Mouse (Mus musculus): ENCODE data around the gene Slc25a45. TPM values are rescaled to one million over a fixed set of nuclear protein-coding genes. Genes with fewer than 3 reads are reported as not detected.

Slc25a45 gene
- polyA plus RNA-seq, 1 experiment from 2014 or later, result 1.8 TPM

DNA sequence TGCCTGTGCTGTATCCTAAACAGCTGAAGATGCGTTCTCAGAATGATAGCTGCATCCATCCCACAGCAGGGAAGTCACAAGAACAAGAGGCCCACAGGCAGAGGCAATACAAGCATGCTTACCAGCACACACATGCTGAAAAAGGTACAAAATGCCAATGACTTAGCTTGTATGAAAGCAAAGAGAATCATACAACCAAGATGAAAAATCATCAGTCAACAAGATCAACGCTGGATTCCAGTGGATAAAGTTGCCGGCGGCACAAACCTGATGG lies 38.8 kb upstream of the Slc25a45 start:
- Histone ChIP-seq H3K27ac (ENCODE audit: low read length) (no peak overlapping the region), H3K4me1 (ENCODE audit: control insufficient read depth, insufficient read depth, low read length) (peaks cover 23% of the 10 kb centered on the region), H3K4me2 (replicated peaks; ENCODE audit: low read depth, low read length) (no peak overlapping the region), H3K36me3 (ENCODE audit: control insufficient read depth, insufficient read depth, low read length) (no peaks in the 10 kb centered on the region), H3K27me3 (ENCODE audit: control insufficient read depth, insufficient read depth, low read length) (no peaks in the 10 kb centered on the region), H3K4me3 (ENCODE audit: low read depth, low read length) (no peak overlapping the region), H3K9ac (replicated peaks; ENCODE audit: low read depth, low read length) (no peak overlapping the region), H3K9me3 (ENCODE audit: control insufficient read depth, low read depth, low read length) (no peaks in the 10 kb centered on the region)
- no peak for ATAC-seq (ENCODE audit: insufficient number of reproducible peaks, insufficient read depth, low FRiP score, low read depth)
- 96% methylated on average over 4 of the region's 4 CpGs for WGBS

DNA sequence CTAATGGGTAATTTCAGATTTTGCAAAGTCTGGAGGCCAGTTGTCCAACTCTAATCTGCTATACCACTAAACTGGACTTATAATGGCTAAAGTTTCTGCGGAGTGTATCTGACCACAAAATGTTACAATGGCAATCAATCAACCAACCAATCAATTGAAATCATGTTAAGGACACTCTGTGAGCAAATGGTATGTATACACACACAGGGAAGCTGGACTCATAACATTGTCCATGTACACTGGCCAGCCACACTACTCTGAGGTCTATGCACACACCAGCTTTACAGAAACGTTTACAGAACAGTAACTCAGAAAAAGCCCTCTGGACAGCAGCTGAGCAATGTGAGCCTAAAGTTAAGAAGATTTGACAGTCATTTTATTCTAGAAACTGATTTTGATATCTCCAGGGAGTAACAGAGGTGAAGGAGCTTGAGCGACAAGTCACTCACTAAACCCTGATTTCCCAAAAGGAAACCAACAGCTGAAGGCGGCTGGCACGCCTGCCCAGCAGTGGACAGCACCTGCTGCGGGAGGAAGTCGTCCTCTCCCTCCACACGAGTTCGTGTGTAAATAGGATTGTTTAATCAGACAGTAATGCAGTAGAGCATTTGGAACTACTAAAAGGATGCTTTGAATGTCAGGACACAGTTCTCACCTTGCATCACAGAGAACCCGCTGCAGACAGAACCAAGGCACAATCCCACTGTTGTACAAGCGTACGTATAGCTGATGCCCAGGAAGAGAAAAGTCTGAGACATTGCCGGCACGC lies 38.1 kb upstream of the Slc25a45 start:
- H3K36me3 ChIP-seq (ENCODE audit: control insufficient read depth, insufficient read depth, low read length), result no peaks in the 10 kb centered on the region
- no peaks in the 10 kb centered on the region for H3K9me3 ChIP-seq (ENCODE audit: control insufficient read depth, low read depth, low read length)
- H3K9ac ChIP-seq (replicated peaks; ENCODE audit: low read depth, low read length), result no peak overlapping the region
- no peak overlapping the region for H3K4me3 ChIP-seq (ENCODE audit: low read depth, low read length)
- H3K4me2 ChIP-seq (replicated peaks; ENCODE audit: low read depth, low read length), result no peak overlapping the region
- 63% methylated on average over 14 of the region's 14 CpGs for whole genome bisulfite sequencing
- peaks cover 30% of the 10 kb centered on the region for H3K4me1 ChIP-seq (ENCODE audit: control insufficient read depth, insufficient read depth, low read length)
- H3K27ac ChIP-seq (ENCODE audit: low read length), result no peak overlapping the region
- no peaks in the 10 kb centered on the region for H3K27me3 ChIP-seq (ENCODE audit: control insufficient read depth, insufficient read depth, low read length)
- ATAC-seq (ENCODE audit: insufficient number of reproducible peaks, insufficient read depth, low FRiP score, low read depth), result no peak

DNA sequence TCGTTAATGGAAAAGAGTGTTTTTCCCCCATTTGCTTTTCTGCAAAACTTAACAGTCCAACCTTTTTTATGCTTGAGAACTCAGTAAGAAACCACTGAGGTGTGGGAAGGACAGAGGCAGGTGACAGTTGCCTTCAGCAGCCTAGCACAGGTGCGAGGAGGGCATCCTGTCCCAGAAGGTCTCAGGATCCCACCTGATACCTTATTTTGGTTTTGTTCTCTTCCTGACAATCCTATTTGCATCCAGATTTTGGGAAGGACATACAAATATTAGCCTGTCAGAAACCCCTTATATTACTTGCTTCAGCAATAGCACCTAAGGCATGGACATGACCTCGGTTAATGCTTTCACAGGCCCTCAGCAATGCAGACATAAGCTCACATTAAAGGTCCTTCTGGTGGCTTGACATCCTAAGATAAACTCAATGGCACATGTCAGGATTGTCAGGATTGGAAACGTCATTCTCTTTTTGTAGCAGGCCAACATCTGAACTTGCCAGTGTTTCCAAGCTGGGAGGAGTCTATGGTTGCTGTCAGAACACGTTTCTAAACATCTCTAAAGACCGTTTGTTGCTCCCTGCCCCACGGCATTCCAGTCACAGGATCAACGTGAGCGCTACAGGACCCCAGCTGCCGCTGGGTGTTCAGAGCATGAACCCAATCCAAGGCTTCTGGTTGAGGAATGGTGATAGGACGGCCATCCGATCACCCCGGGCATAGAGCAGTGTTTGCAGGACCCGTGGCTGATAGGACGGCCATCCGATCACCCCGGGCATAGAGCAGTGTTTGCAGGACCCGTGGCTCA lies 37.3 kb upstream of the Slc25a45 start:
- H3K27ac ChIP-seq (ENCODE audit: low read length), result no peak overlapping the region
- H3K27me3 ChIP-seq (ENCODE audit: control insufficient read depth, insufficient read depth, low read length), result no peaks in the 10 kb centered on the region
- peaks cover 37% of the 10 kb centered on the region for H3K4me1 ChIP-seq (ENCODE audit: control insufficient read depth, insufficient read depth, low read length)
- H3K9me3 ChIP-seq (ENCODE audit: control insufficient read depth, low read depth, low read length), result no peaks in the 10 kb centered on the region
- no peaks in the 10 kb centered on the region for H3K36me3 ChIP-seq (ENCODE audit: control insufficient read depth, insufficient read depth, low read length)
- no peak for ATAC-seq (ENCODE audit: insufficient number of reproducible peaks, insufficient read depth, low FRiP score, low read depth)
- no peak overlapping the region for H3K4me3 ChIP-seq (ENCODE audit: low read depth, low read length)
- whole genome bisulfite sequencing, result 67% methylated on average over 18 of the region's 18 CpGs
- H3K4me2 ChIP-seq (replicated peaks; ENCODE audit: low read depth, low read length), result no peak overlapping the region
- no peak overlapping the region for H3K9ac ChIP-seq (replicated peaks; ENCODE audit: low read depth, low read length)

DNA sequence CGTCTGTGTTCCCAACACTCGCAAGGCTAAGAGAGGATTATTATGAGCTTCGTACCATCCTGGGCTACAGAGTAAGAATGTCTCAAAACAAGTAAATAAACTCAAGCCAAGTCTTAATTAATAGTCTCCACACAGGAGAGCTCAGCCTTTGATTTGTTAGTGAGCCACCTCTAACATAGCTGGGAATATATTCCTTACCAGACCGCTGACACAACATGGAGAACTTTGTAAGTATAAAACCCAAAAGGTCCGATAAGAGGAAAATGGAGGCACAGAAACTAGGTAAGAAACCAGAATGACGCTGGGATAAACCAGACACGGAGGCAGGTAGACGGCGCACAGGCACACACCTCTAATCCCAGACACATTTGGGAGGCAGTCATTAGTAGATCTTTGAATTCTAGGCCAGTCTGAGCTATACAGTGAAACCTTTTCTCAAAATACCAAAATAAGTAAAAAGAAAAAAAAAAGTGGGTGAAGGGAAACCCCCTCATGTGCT lies 36.7 kb upstream of the Slc25a45 start:
- no peaks in the 10 kb centered on the region for H3K36me3 ChIP-seq (ENCODE audit: control insufficient read depth, insufficient read depth, low read length)
- H3K27ac ChIP-seq (ENCODE audit: low read length), result no peak overlapping the region
- no peak overlapping the region for H3K4me3 ChIP-seq (ENCODE audit: low read depth, low read length)
- no peak overlapping the region for H3K9ac ChIP-seq (replicated peaks; ENCODE audit: low read depth, low read length)
- peaks cover 37% of the 10 kb centered on the region for H3K4me1 ChIP-seq (ENCODE audit: control insufficient read depth, insufficient read depth, low read length)
- no peak for ATAC-seq (ENCODE audit: insufficient number of reproducible peaks, insufficient read depth, low FRiP score, low read depth)
- WGBS, result 87% methylated on average over 9 of the region's 9 CpGs
- H3K4me2 ChIP-seq (replicated peaks; ENCODE audit: low read depth, low read length), result peak overlapping the region; percentile 72; the same call in 1 of the 2 replicates
- H3K27me3 ChIP-seq (ENCODE audit: control insufficient read depth, insufficient read depth, low read length), result no peaks in the 10 kb centered on the region
- no peaks in the 10 kb centered on the region for H3K9me3 ChIP-seq (ENCODE audit: control insufficient read depth, low read depth, low read length)

DNA sequence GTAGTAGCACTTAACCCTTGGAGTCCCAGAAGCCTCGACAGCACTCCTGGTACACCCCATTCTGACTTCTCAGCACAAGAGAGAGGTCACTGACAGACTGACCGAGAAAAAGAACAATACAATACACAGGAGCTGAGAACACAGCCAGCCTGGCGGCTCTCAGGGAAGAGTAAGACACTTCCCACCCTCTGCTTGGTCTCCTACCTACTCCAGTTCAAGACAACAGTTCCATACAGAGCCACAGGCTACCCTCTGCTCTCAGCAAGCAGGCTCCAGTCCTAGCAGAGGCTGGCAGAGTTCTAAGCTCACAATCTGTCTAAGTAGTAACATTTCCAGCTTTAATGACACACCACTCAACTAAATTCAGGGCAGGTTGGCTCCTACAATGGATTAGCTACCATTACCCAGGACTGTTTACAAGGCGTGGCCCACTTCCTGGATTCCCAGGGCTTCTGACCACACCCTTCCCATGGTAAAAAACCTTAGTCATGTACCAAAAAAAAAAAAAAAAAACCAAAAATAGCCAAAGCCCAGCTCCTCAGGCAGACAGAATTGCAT lies 36.1 kb upstream of the Slc25a45 start:
- ATAC-seq (ENCODE audit: insufficient number of reproducible peaks, insufficient read depth, low FRiP score, low read depth), result no peak
- WGBS, result 56% methylated on average over 4 of the region's 4 CpGs
- Histone ChIP-seq H3K9me3 (ENCODE audit: control insufficient read depth, low read depth, low read length) (no peaks in the 10 kb centered on the region), H3K9ac (replicated peaks; ENCODE audit: low read depth, low read length) (no peak overlapping the region), H3K27me3 (ENCODE audit: control insufficient read depth, insufficient read depth, low read length) (no peaks in the 10 kb centered on the region), H3K4me3 (ENCODE audit: low read depth, low read length) (no peak overlapping the region), H3K4me2 (replicated peaks; ENCODE audit: low read depth, low read length) (peak overlapping the region; percentile 72; the same call in 1 of the 2 replicates), H3K27ac (ENCODE audit: low read length) (peak overlapping the region; percentile 2; the same call in 1 of the 2 replicates), H3K4me1 (ENCODE audit: control insufficient read depth, insufficient read depth, low read length) (peaks cover 40% of the 10 kb centered on the region), H3K36me3 (ENCODE audit: control insufficient read depth, insufficient read depth, low read length) (no peaks in the 10 kb centered on the region)

DNA sequence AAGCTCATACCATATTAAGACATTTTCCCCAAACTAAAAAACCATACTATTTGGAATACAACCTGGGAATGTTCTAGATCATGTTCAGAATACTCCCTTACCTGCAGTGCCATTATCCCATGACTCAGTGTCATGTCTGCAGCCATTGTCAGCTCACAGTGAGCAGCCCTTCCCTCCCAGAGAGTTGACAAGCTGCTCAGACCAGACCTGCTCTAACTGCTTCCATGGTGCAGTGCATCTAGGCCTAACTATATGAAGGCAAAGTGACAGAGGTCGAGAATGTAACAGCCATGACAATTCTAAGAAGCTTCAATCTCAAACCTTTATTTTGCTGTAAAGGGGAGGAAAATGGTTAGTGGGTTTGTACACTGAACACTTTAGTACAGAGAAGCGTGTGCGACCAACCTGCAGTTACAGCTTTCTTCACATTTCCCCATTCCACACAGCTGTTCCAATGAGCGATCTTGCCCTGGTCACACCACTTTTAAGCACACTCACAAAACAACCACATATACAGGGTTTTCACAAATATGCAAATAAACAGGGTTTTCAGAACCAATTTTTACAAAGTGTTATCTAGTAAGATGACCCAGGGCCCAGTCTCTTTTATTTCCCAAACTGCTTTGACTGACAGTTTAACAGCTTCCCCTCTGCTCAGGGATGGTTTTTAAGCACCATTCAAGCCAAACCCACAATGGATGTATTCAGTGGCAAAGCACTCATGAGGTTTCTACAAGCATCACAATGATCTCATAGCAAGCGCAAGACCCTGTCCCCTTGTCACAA lies 35.4 kb upstream of the Slc25a45 start:
- H3K4me3 ChIP-seq (ENCODE audit: low read depth, low read length), result no peak overlapping the region
- no peaks in the 10 kb centered on the region for H3K9me3 ChIP-seq (ENCODE audit: control insufficient read depth, low read depth, low read length)
- no peaks in the 10 kb centered on the region for H3K36me3 ChIP-seq (ENCODE audit: control insufficient read depth, insufficient read depth, low read length)
- H3K4me2 ChIP-seq (replicated peaks; ENCODE audit: low read depth, low read length), result peak overlapping the region; percentile 72
- no peak overlapping the region for H3K27ac ChIP-seq (ENCODE audit: low read length)
- 68% methylated on average over 5 of the region's 5 CpGs for WGBS
- no peak overlapping the region for H3K9ac ChIP-seq (replicated peaks; ENCODE audit: low read depth, low read length)
- no peak for ATAC-seq (ENCODE audit: insufficient number of reproducible peaks, insufficient read depth, low FRiP score, low read depth)
- H3K27me3 ChIP-seq (ENCODE audit: control insufficient read depth, insufficient read depth, low read length), result no peaks in the 10 kb centered on the region
- peaks cover 45% of the 10 kb centered on the region for H3K4me1 ChIP-seq (ENCODE audit: control insufficient read depth, insufficient read depth, low read length)

DNA sequence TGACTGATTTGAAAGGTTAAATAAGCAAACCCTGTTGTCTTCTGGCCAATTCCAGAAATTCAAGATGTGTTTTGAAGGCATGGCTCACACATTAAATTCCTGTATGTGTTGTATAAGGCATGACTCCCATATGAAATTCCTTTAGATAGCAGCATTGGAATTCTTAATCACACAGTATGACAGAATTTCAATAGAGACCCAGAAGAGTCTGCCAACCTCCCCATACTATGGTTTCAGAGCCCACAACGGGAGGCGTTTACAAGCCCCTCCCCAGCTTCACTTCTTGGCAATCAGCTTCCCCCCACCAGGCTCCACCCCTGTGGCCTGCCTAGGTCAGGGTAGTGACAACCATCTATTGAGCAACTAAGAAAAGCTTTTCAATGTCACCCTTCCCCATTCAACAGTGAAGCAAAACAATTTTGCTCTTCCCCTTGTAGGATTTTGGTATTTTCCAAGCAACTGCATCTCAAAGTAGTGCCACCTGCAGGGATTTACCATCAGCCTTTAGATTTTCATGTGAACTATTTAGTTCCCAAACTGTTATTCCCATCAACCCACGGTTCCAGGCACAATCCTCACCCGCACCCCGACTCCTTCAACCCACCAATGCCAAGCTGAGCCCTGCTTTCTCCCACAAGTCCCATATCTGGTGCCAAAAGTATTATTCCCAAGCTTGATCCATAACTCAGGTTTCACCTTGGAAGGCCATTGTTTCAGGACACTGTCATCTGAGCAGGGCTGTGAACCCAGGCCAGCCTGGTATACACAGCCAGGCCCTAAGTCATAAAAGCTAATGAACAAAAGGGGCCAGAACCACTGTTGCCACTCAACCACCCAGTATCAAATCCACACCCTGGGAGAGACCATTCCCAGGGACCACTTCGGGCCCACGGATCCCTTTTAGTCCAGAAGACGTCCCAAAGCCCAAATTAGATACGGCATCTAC lies 34.5 kb upstream of the Slc25a45 start:
- WGBS, result 66% methylated on average over 9 of the region's 9 CpGs
- peak overlapping the region; percentile 35 for H3K4me3 ChIP-seq (ENCODE audit: low read depth, low read length)
- H3K4me2 ChIP-seq (replicated peaks; ENCODE audit: low read depth, low read length), result peak overlapping the region; percentile 72
- no peak overlapping the region for H3K27ac ChIP-seq (ENCODE audit: low read length)
- H3K9ac ChIP-seq (replicated peaks; ENCODE audit: low read depth, low read length), result no peak overlapping the region
- ATAC-seq (ENCODE audit: insufficient number of reproducible peaks, insufficient read depth, low FRiP score, low read depth), result no peak
- peaks cover 54% of the 10 kb centered on the region for H3K4me1 ChIP-seq (ENCODE audit: control insufficient read depth, insufficient read depth, low read length)
- no peaks in the 10 kb centered on the region for H3K9me3 ChIP-seq (ENCODE audit: control insufficient read depth, low read depth, low read length)
- no peaks in the 10 kb centered on the region for H3K27me3 ChIP-seq (ENCODE audit: control insufficient read depth, insufficient read depth, low read length)
- H3K36me3 ChIP-seq (ENCODE audit: control insufficient read depth, insufficient read depth, low read length), result no peaks in the 10 kb centered on the region

Data from stomach, embryonic 14.5 days (tissue).